8 mouse cellular contexts compared by ENCODE assay signal in the genomic region with DNA sequence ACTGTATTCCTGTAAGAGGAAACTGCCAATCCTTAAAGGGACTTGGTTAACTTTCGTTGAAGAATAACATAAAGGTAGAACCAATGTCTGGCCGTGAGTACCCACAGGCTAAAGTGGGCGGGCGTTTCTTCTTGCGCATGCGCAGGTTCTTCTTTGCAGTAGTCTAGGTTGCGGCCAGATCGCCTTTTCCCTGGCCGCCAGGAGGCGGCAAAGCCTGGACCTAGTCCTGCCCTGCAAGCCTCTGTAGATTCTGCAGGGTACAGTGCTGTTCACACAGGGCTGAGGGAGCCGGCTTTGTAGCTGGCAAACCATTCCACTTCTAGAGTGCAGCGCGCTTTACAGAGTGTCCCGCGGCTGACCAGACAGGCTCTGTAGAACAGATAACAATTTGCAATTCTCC. TPM values are rescaled to one million over a fixed set of nuclear protein-coding genes. Genes with fewer than 3 reads are reported as not detected.
DNase-seq lines count a peak whose midpoint lies in the region; ATAC-seq lines count a peak whose summit lies in the region.

No protein-coding gene starts in this region.

- WGBS in intestine, embryonic 14.5 days = 3% methylated on average over 15 of the region's 15 CpGs

- H3K4me1 ChIP-seq in intestine, embryonic 14.5 days (replicated peaks; ENCODE audit: control insufficient read depth, insufficient read depth, low read length) = 0 out of 2 replicates have a peak, but pooled peaks cover 3% of the 10 kb centered on the region

- no peaks in the 10 kb centered on the region for H3K27me3 ChIP-seq in intestine, embryonic 14.5 days (replicated peaks; ENCODE audit: control insufficient read depth, insufficient read depth, low read length)

- peak; percentile 96 for ATAC-seq in intestine, embryonic 14.5 days (replicated peaks; ENCODE audit: low FRiP score, low TSS enrichment, low read depth)
- ATAC-seq in megakaryocyte-erythroid progenitor cell, adult 5-6 weeks (replicated peaks; ENCODE audit: low FRiP score, low TSS enrichment, poor library complexity, severe bottlenecking) = peak; percentile 90

- H3K4me3 ChIP-seq in intestine, embryonic 14.5 days (ENCODE audit: low read depth, low read length) = no peak overlapping the region

- H3K36me3 ChIP-seq in intestine, embryonic 14.5 days (ENCODE audit: control insufficient read depth, insufficient read depth, low read length) = peaks cover 36% of the 10 kb centered on the region

- intact Hi-C loops in left cerebral cortex, postnatal 10 days (cut with DNase I) = loop anchor here (2.0 to 5.0 kb wide), 2 partner anchors 93 to 137 kb away; no protein-coding TSS in a partner anchor

- no peak overlapping the region for H3K9ac ChIP-seq in intestine, embryonic 14.5 days (ENCODE audit: low read length)

- H3K4me2 ChIP-seq in intestine, embryonic 14.5 days (ENCODE audit: low read length) = no peak overlapping the region; the same call in 1 of the 2 replicates

- no peak overlapping the region for H3K27ac ChIP-seq in intestine, embryonic 14.5 days (ENCODE audit: low read depth)

- H3K9me3 ChIP-seq in intestine, embryonic 14.5 days (ENCODE audit: control insufficient read depth, low read length) = no peaks in the 10 kb centered on the region

- DNase-seq in adrenal gland, adult 2 months = peak; percentile 91
- DNase-seq in embryo, embryonic 11 days = peak; percentile 95
- DNase-seq in gastrocnemius, postnatal 25 days = peak; percentile 86
- DNase-seq in intestine, embryonic 14.5 days (ENCODE audit: low spot score) = peak; percentile 92
- peak; percentile 81 to 94 for DNase-seq in left cerebral cortex, postnatal 10 days (ENCODE audit: extremely low spot score in 1 of 2, low spot score in 2 of 2)
- DNase-seq in right cerebral cortex, postnatal 25 days = peak; percentile 78
- peak; percentile 79 for DNase-seq in urinary bladder, postnatal 25 days (ENCODE audit: low spot score)

RNA-seq across cellular contexts. Expression of a gene that starts 22.0 kb away (rescaled TPM):
- total RNA-seq in adrenal gland, adult 2 months (2021) = 100 to 1,000 TPM in 1 of 2 experiments, 10 to 100 TPM in 1; 91.3 to 101 TPM
- polyA plus RNA-seq in adrenal gland, adult 2 months (2012; rRNA removed) = 110 and 145 TPM in 2 replicates
- total RNA-seq in gastrocnemius, postnatal 25 days (2021) = 100 to 1,000 TPM; 154 to 218 TPM
- 91.7 and 94.5 TPM in 2 replicates for polyA plus RNA-seq in intestine, embryonic 14.5 days (2014; fragmentation: Nextera tagmentation; extraction: Ambion mirVana)
- 10 to 100 TPM; 13.4 to 14.3 TPM for total RNA-seq in left cerebral cortex, postnatal 10 days (2021)
- total RNA-seq in megakaryocyte-erythroid progenitor cell, adult 5-6 weeks (2014; fragmentation: Nextera tagmentation) = 46.0 and 52.1 TPM in 2 replicates
- total RNA-seq in megakaryocyte-erythroid progenitor cell, adult 5-6 weeks (2017) = 13.5 and 19.1 TPM in 2 replicates

RNA-seq across cellular contexts. Expression of a gene that starts 39.3 kb away (rescaled TPM):
- 10 to 100 TPM; 17.7 to 20.1 TPM for total RNA-seq in adrenal gland, adult 2 months (2021)
- polyA plus RNA-seq in adrenal gland, adult 2 months (2012; rRNA removed) = 38.3 and 40.9 TPM in 2 replicates
- total RNA-seq in gastrocnemius, postnatal 25 days (2021) = 10 to 100 TPM in 1 of 2 experiments, 1 to 10 TPM in 1; 9.5 to 10.3 TPM
- polyA plus RNA-seq in intestine, embryonic 14.5 days (2014; fragmentation: Nextera tagmentation; extraction: Ambion mirVana) = 15.4 and 16.8 TPM in 2 replicates
- 10 to 100 TPM; 12.4 to 13.7 TPM for total RNA-seq in left cerebral cortex, postnatal 10 days (2021)
- total RNA-seq in megakaryocyte-erythroid progenitor cell, adult 5-6 weeks (2014; fragmentation: Nextera tagmentation) = 5.8 and 9.2 TPM in 2 replicates
- 1.4 and 2.2 TPM in 2 replicates for total RNA-seq in megakaryocyte-erythroid progenitor cell, adult 5-6 weeks (2017)
